Mouse (Mus musculus): ENCODE measurements at regions not wholly inside any gene's neighbourhood (a gene's known extent, or its start where the extent isn't known, plus 50 kb on each side); places are given as distances from the start of the nearest gene placed in this dataset.

DNA sequence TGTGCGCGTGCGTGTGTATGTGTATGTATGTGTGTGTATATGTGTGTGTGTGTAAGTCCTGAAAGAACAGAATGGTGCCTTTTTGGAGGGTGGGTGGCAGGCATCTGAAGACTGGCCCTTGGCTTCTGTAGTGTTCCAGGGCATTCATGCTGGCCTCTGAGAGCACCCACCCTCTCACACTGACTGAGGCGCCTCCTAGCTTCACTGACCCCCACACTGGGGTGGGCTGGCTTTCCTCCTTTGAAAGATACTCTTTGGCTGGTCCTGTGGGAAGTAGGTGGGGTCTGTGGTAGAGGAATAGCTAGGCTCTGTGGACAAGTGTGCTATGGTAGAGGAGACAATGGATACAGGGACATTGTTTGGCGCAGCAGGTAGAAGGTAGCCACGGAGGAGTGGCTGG, 91.5 kb downstream of the Cstad start:
- Histone ChIP-seq H3K4me2 (ENCODE audit: low read depth, low read length) (no peak overlapping the region), H3K27me3 (ENCODE audit: control insufficient read depth, insufficient read depth, low read depth, low read length) (no peaks in the 10 kb centered on the region), H3K9ac (ENCODE audit: low read depth, low read length) (no peak overlapping the region), H3K4me1 (ENCODE audit: control insufficient read depth, low read depth, low read length) (no peaks in the 10 kb centered on the region; the same call in 1 of the 2 replicates), H3K27ac (ENCODE audit: low read length) (no peak overlapping the region), H3K9me3 (replicated peaks; ENCODE audit: control insufficient read depth, low read length) (no peaks in the 10 kb centered on the region), H3K36me3 (ENCODE audit: control insufficient read depth, insufficient read depth) (no peaks in the 10 kb centered on the region), H3K4me3 (ENCODE audit: low read depth, low read length) (no peak overlapping the region)
- no peak for ATAC-seq (ENCODE audit: low read depth)
- 67% methylated on average over 6 of the region's 6 CpGs for WGBS (ENCODE audit: insufficient replicate concordance)

GRCm38 (mm10) chr2:30685137-30685860, 90.5 kb downstream of the Cstad start:
- Histone ChIP-seq H3K4me3 (ENCODE audit: low read depth, low read length) (no peak overlapping the region), H3K36me3 (ENCODE audit: control insufficient read depth, insufficient read depth) (no peaks in the 10 kb centered on the region), H3K9ac (ENCODE audit: low read depth, low read length) (no peak overlapping the region), H3K27me3 (ENCODE audit: control insufficient read depth, insufficient read depth, low read depth, low read length) (no peaks in the 10 kb centered on the region), H3K4me2 (ENCODE audit: low read depth, low read length) (no peak overlapping the region), H3K4me1 (ENCODE audit: control insufficient read depth, low read depth, low read length) (no peaks in the 10 kb centered on the region; the same call in 1 of the 2 replicates), H3K9me3 (replicated peaks; ENCODE audit: control insufficient read depth, low read length) (no peaks in the 10 kb centered on the region), H3K27ac (ENCODE audit: low read length) (peak overlapping the region; percentile 38; the same call in 1 of the 2 replicates)
- ATAC-seq (ENCODE audit: low read depth), result no peak
- 53% methylated on average over 10 of the region's 10 CpGs for WGBS (ENCODE audit: insufficient replicate concordance)

- no peak for ATAC-seq (ENCODE audit: low read depth)
- H3K4me2 ChIP-seq (ENCODE audit: low read depth, low read length), result no peak overlapping the region
- 65% methylated on average over 6 of the region's 6 CpGs for WGBS (ENCODE audit: insufficient replicate concordance)
Measured at GRCm38 (mm10) chr2:30684461-30684860, 89.6 kb downstream of the Cstad start.

GRCm38 (mm10) chr2:30682146-30682825, 87.4 kb downstream of the Cstad start:
- ATAC-seq (ENCODE audit: low read depth), result no peak
- Histone ChIP-seq H3K27ac (ENCODE audit: low read length) (no peak overlapping the region), H3K4me1 (ENCODE audit: control insufficient read depth, low read depth, low read length) (no peaks in the 10 kb centered on the region; the same call in 1 of the 2 replicates), H3K9ac (ENCODE audit: low read depth, low read length) (no peak overlapping the region), H3K4me3 (ENCODE audit: low read depth, low read length) (no peak overlapping the region), H3K27me3 (ENCODE audit: control insufficient read depth, insufficient read depth, low read depth, low read length) (peaks cover 5% of the 10 kb centered on the region), H3K4me2 (ENCODE audit: low read depth, low read length) (no peak overlapping the region), H3K9me3 (replicated peaks; ENCODE audit: control insufficient read depth, low read length) (no peaks in the 10 kb centered on the region), H3K36me3 (ENCODE audit: control insufficient read depth, insufficient read depth) (no peaks in the 10 kb centered on the region)
- WGBS (ENCODE audit: insufficient replicate concordance), result 34% methylated on average over 5 of the region's 5 CpGs

More at GRCm38 (mm10) chr2:30684461-30684860, 89.6 kb downstream of the Cstad start:
- no peaks in the 10 kb centered on the region for H3K27me3 ChIP-seq (ENCODE audit: control insufficient read depth, insufficient read depth, low read depth, low read length)
- no peak overlapping the region for H3K9ac ChIP-seq (ENCODE audit: low read depth, low read length)
- H3K9me3 ChIP-seq (replicated peaks; ENCODE audit: control insufficient read depth, low read length), result no peaks in the 10 kb centered on the region
- H3K36me3 ChIP-seq (ENCODE audit: control insufficient read depth, insufficient read depth), result no peaks in the 10 kb centered on the region
- H3K27ac ChIP-seq (ENCODE audit: low read length), result no peak overlapping the region; the same call in 1 of the 2 replicates
- no peak overlapping the region for H3K4me3 ChIP-seq (ENCODE audit: low read depth, low read length)
- H3K4me1 ChIP-seq (ENCODE audit: control insufficient read depth, low read depth, low read length), result no peaks in the 10 kb centered on the region

DNA sequence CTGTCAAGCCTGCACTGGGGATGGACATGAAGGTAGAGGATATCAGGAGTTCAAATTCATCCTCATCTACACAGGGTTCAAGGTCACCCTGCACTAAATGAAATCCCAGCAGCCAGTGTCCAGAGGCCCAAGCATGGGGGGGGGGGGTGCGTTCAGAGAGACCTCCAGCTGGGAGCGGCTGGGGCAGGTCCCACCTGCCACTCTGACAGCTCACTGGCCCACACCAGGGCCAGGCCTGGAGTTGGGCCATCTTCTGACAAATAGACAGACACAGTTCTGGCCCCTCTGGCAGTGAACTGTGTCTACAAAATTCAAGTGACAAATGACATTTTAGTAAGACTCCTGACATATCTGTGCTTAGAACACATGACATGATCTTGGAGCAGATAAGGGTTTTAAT, 86.8 kb downstream of the Cstad start:
- Histone ChIP-seq H3K36me3 (ENCODE audit: control insufficient read depth, insufficient read depth) (no peaks in the 10 kb centered on the region), H3K27ac (ENCODE audit: low read length) (no peak overlapping the region), H3K4me2 (ENCODE audit: low read depth, low read length) (no peak overlapping the region), H3K4me3 (ENCODE audit: low read depth, low read length) (no peak overlapping the region), H3K9me3 (replicated peaks; ENCODE audit: control insufficient read depth, low read length) (no peaks in the 10 kb centered on the region), H3K4me1 (ENCODE audit: control insufficient read depth, low read depth, low read length) (peaks cover 2% of the 10 kb centered on the region), H3K27me3 (ENCODE audit: control insufficient read depth, insufficient read depth, low read depth, low read length) (peaks cover 12% of the 10 kb centered on the region), H3K9ac (ENCODE audit: low read depth, low read length) (no peak overlapping the region)
- ATAC-seq (ENCODE audit: low read depth), result no peak
- WGBS (ENCODE audit: insufficient replicate concordance), result 55% methylated on average over 2 of the region's 2 CpGs

- no peaks in the 10 kb centered on the region for H3K36me3 ChIP-seq (ENCODE audit: control insufficient read depth, insufficient read depth)
- no peaks in the 10 kb centered on the region for H3K9me3 ChIP-seq (replicated peaks; ENCODE audit: control insufficient read depth, low read length)
- H3K27me3 ChIP-seq (ENCODE audit: control insufficient read depth, insufficient read depth, low read depth, low read length), result peaks cover 18% of the 10 kb centered on the region
- H3K4me1 ChIP-seq (ENCODE audit: control insufficient read depth, low read depth, low read length), result peaks cover 4% of the 10 kb centered on the region
- no peak overlapping the region for H3K9ac ChIP-seq (ENCODE audit: low read depth, low read length)
- no peak overlapping the region for H3K4me3 ChIP-seq (ENCODE audit: low read depth, low read length)
- no peak for ATAC-seq (ENCODE audit: low read depth)
- no peak overlapping the region for H3K27ac ChIP-seq (ENCODE audit: low read length)
- no peak overlapping the region for H3K4me2 ChIP-seq (ENCODE audit: low read depth, low read length)
Measured at GRCm38 (mm10) chr2:30679041-30679440, 84.2 kb downstream of the Cstad start.

DNA sequence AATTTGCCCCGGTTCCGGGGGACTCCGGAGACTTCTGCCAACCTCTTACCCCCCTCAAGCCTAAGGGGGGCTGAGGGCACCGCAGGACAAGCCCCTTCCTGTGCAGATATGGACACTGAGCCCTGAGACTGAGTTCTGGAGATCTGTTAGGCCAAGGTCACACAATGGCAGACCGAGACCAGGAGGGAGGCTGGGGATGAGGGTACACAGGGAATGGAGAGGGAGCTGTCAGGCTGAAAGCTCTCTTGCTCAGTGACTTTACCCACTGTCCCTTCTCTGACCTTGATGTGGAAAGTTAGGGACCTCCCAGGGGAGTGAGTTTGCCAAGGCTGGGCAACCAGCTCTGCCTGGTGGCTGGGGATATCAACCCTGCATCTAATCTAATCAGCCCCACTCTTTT, 82.7 kb downstream of the Cstad start:
- no peak for ATAC-seq (ENCODE audit: low read depth)
- H3K36me3 ChIP-seq (ENCODE audit: control insufficient read depth, insufficient read depth), result no peaks in the 10 kb centered on the region
- H3K27ac ChIP-seq (ENCODE audit: low read length), result peak overlapping the region; percentile 46; the same call in 1 of the 2 replicates
- 10% methylated on average over 5 of the region's 5 CpGs for WGBS (ENCODE audit: insufficient replicate concordance)
- H3K27me3 ChIP-seq (ENCODE audit: control insufficient read depth, insufficient read depth, low read depth, low read length), result peaks cover 18% of the 10 kb centered on the region
- H3K4me3 ChIP-seq (ENCODE audit: low read depth, low read length), result no peak overlapping the region; the same call in 1 of the 2 replicates
- H3K4me1 ChIP-seq (ENCODE audit: control insufficient read depth, low read depth, low read length), result peaks cover 4% of the 10 kb centered on the region
- H3K9me3 ChIP-seq (replicated peaks; ENCODE audit: control insufficient read depth, low read length), result no peaks in the 10 kb centered on the region
- H3K4me2 ChIP-seq (ENCODE audit: low read depth, low read length), result no peak overlapping the region
- H3K9ac ChIP-seq (ENCODE audit: low read depth, low read length), result no peak overlapping the region

GRCm38 (mm10) chr2:30676833-30677459, 82.1 kb downstream of the Cstad start:
- H3K9ac ChIP-seq (ENCODE audit: low read depth, low read length), result no peak overlapping the region

GRCm38 (mm10) chr2:30676450-30676832, 81.6 kb downstream of the Cstad start:
- 9% methylated on average over 7 of the region's 7 CpGs for WGBS (ENCODE audit: insufficient replicate concordance)
- H3K27ac ChIP-seq (ENCODE audit: low read length), result no peak overlapping the region
- no peaks in the 10 kb centered on the region for H3K9me3 ChIP-seq (replicated peaks; ENCODE audit: control insufficient read depth, low read length)
- H3K27me3 ChIP-seq (ENCODE audit: control insufficient read depth, insufficient read depth, low read depth, low read length), result peaks cover 18% of the 10 kb centered on the region
- peak overlapping the region; percentile 28; the same call in 1 of the 2 replicates for H3K4me2 ChIP-seq (ENCODE audit: low read depth, low read length)
- H3K9ac ChIP-seq (ENCODE audit: low read depth, low read length), result no peak overlapping the region
- H3K4me3 ChIP-seq (ENCODE audit: low read depth, low read length), result no peak overlapping the region
- no peaks in the 10 kb centered on the region for H3K36me3 ChIP-seq (ENCODE audit: control insufficient read depth, insufficient read depth)
- ATAC-seq (ENCODE audit: low read depth), result no peak
- H3K4me1 ChIP-seq (ENCODE audit: control insufficient read depth, low read depth, low read length), result peaks cover 4% of the 10 kb centered on the region

More at GRCm38 (mm10) chr2:30676833-30677459, 82.1 kb downstream of the Cstad start:
- WGBS (ENCODE audit: insufficient replicate concordance), result under 1% methylated on average over 44 of the region's 44 CpGs
- Histone ChIP-seq H3K4me1 (ENCODE audit: control insufficient read depth, low read depth, low read length) (peaks cover 4% of the 10 kb centered on the region), H3K4me3 (ENCODE audit: low read depth, low read length) (peak overlapping the region; percentile 20), H3K27me3 (ENCODE audit: control insufficient read depth, insufficient read depth, low read depth, low read length) (peaks cover 18% of the 10 kb centered on the region), H3K27ac (ENCODE audit: low read length) (peak overlapping the region; percentile 46; the same call in 1 of the 2 replicates), H3K4me2 (ENCODE audit: low read depth, low read length) (peak overlapping the region; percentile 28), H3K36me3 (ENCODE audit: control insufficient read depth, insufficient read depth) (no peaks in the 10 kb centered on the region), H3K9me3 (replicated peaks; ENCODE audit: control insufficient read depth, low read length) (no peaks in the 10 kb centered on the region)
- ATAC-seq (ENCODE audit: low read depth), result peak; percentile 41

Data from liver, embryonic 16.5 days (tissue).